Mouse (Mus musculus): ENCODE results near the gene Clec16a.

GRCm38 (mm10) chr16:10637898-10638297, 92.8 kb downstream of the Clec16a start:
- no peak for TF ChIP-seq CTCF (conservative IDR thresholded peaks at IDR 0.05; ENCODE audit: insufficient read depth, insufficient read length, low read depth, low read length)
- no peak for TF ChIP-seq POLR2A (IDR thresholded peaks at IDR 0.05; ENCODE audit: low read depth, low read length)

All from kidney, adult 2 months (tissue).